Mouse (Mus musculus) embryonic facial prominence, embryonic 10.5 days (tissue): ENCODE measurements around the gene Trim34b. TPM values are rescaled to one million over a fixed set of nuclear protein-coding genes. Genes with fewer than 3 reads are reported as not detected.
"Not testable (repeated sequence)": the region's sequence is repeated elsewhere in the genome, so short reads cannot be mapped to it uniquely, and the experiment has no call there.

Experiments used
- DNase-seq: peaks from one replicate; pipeline ENCODE4 v3.0.0-alpha.2; 2017; ENCODE audit warnings: low spot score
- H3K27ac ChIP-seq: fragments of 300-500 bp; sonication (generic); replicated peaks from 2 replicates; pipeline ENCODE4 v1.5.1; 2016; ENCODE audit warnings: mild to moderate bottlenecking
- H3K27me3 ChIP-seq: fragments of 300-500 bp; sonication (generic); replicated peaks from 2 replicates; pipeline ENCODE4 v1.6.1; 2016; ENCODE audit warnings: low read depth, mild to moderate bottlenecking; ENCODE audit not compliant: poor library complexity, severe bottlenecking
- H3K36me3 ChIP-seq: fragments of 300-500 bp; sonication (generic); replicated peaks from 2 replicates; pipeline ENCODE4 v1.6.1; 2016; ENCODE audit warnings: mild to moderate bottlenecking, moderate library complexity
- H3K4me1 ChIP-seq: fragments of 300-500 bp; sonication (generic); 2 replicates; pipeline ENCODE4 v1.6.1; 2016
- H3K4me3 ChIP-seq: fragments of 300-500 bp; sonication (generic); 2 replicates; pipeline ENCODE4 v1.5.1; 2016; ENCODE audit warnings: mild to moderate bottlenecking, moderate library complexity
- H3K9me3 ChIP-seq: fragments of 300-500 bp; sonication (generic); 2 replicates; pipeline ENCODE4 v1.6.1; 2016; ENCODE audit warnings: mild to moderate bottlenecking
- WGBS: fragments of 180-500 bp; shearing (Covaris S2); methylation state at CpG from one replicate; pipeline ENCODE4 v1.1.7; 2016; 5-methylcytosine and 5-hydroxymethylcytosine counted together
- polyA plus RNA-seq: library from polyadenylated mRNA; unstranded; fragments of >200 nt; fragmentation: Nextera tagmentation; extraction: Ambion mirVana; gene quantifications from 2 replicates; pipeline ENCODE4 v1.2.1, GENCODE M21; 2016

Gene Trim34b
- polyA plus RNA-seq = not detected in 2 replicates

- 93% methylated on average over 2 of the region's 2 CpGs for WGBS
- not testable (repeated sequence) for H3K27me3 ChIP-seq, H3K27ac ChIP-seq, H3K4me1 ChIP-seq, H3K4me3 ChIP-seq, DNase-seq, H3K9me3 ChIP-seq, H3K36me3 ChIP-seq
These were observed at the start of gene Trim34b for GRCm38 (mm10) chr7:104329171-104329570. TSS of gene Trim34b (plus strand) at chr7:104329471.

GRCm38 (mm10) chr7:104287576-104288443 is 41.5 kb upstream of the Trim34b start, which contains the start of gene Trim5:
TSS of gene Trim5 (minus strand) at chr7:104288094.
- H3K27me3 ChIP-seq, H3K9me3 ChIP-seq, H3K4me3 ChIP-seq, H3K36me3 ChIP-seq, H3K27ac ChIP-seq, DNase-seq, H3K4me1 ChIP-seq: not testable (repeated sequence)
- 48% methylated on average over 14 of the region's 14 CpGs for WGBS

GRCm38 (mm10) chr7:104290641-104291040 is 38.6 kb upstream of the Trim34b start:
- Histone ChIP-seq H3K9me3 (no peaks in the 10 kb centered on the region), H3K27ac (no peak overlapping the region), H3K4me3 (no peak overlapping the region), H3K27me3 (no peaks in the 10 kb centered on the region), H3K36me3 (no peaks in the 10 kb centered on the region), H3K4me1 (no peaks in the 10 kb centered on the region)
- WGBS = 85% methylated on average over 1 of the region's 1 CpGs
- no peak for DNase-seq

- Histone ChIP-seq H3K4me3 (no peak overlapping the region), H3K27ac (no peak overlapping the region), H3K9me3 (no peaks in the 10 kb centered on the region), H3K36me3 (no peaks in the 10 kb centered on the region), H3K4me1 (no peaks in the 10 kb centered on the region), H3K27me3 (no peaks in the 10 kb centered on the region)
- DNase-seq = no peak
- WGBS = 91% methylated on average over 5 of the region's 5 CpGs
These were observed 37.5 kb upstream of the Trim34b start for GRCm38 (mm10) chr7:104291638-104292400.

- Histone ChIP-seq H3K27me3 (no peaks in the 10 kb centered on the region), H3K9me3 (no peaks in the 10 kb centered on the region), H3K27ac (no peak overlapping the region), H3K4me1 (no peaks in the 10 kb centered on the region), H3K36me3 (no peaks in the 10 kb centered on the region), H3K4me3 (peak overlapping the region; percentile 43)
- peak; percentile 9 for DNase-seq
- 14% methylated on average over 15 of the region's 15 CpGs for whole genome bisulfite sequencing
These were observed 14.4 kb upstream of the Trim34b start for GRCm38 (mm10) chr7:104314796-104315353.

DNA sequence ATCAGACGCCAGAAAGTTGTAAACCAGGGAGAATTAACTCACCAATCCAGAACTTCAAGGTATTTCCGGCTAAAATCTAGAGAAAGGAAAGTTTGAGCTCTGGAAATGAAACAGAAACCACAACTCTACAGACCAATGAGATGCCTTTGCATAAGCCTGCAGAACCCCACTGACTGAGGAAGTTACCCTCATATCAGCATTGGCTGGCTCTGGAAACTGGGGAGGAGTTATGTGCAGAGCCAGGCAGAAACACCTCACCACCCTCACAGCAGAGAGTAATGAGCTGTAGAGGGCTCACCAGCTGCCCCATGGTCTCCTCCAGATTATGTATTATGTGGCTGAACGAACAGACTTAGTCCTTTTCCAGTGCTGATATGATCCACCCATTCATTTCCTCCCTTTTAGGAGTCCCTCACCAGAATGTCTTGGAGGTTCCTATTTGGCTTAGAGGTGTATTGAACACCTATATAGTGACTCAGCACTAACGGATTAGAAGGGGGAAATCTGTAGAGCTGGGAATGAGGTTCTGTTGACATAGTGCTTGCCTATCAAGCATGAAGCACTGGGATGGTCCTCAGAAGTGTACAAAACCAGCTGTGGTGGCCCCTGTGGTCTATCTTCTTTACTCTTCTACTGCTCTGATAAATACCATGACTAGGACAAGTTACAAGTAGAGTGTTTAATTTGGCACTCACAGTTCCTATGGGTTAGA is 13.7 kb upstream of the Trim34b start, which contains the start of gene Trim12a:
Trim12a (minus strand) TSS at position 98 of the 712 bp plus-strand sequence.
- H3K4me1 ChIP-seq, H3K36me3 ChIP-seq, H3K27ac ChIP-seq, H3K27me3 ChIP-seq, DNase-seq, H3K9me3 ChIP-seq: not testable (repeated sequence)
- 26% methylated on average over 4 of the region's 4 CpGs for WGBS
- H3K4me3 ChIP-seq = peak within 1 kb of the TSS; percentile 43

DNA sequence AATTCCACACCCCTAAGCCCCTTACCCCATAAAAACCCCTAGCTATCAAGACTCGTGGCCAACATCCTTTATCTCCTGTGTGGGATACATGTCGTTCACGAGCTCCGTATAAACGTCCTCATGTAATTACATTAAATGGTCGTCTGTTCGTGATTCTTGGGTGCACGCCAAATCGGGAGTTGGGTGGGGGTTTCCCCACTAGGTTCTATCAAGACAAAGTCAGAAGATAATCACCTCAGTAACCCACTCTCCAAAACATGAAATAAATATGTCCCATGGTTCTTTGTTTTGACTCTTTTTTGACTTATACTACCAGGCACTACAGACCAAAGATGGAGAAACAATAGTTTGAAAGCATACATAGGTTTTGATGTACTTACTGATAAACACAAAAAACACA is 7.2 kb upstream of the Trim34b start:
- no peaks in the 10 kb centered on the region for H3K4me1 ChIP-seq

GRCm38 (mm10) chr7:104335547-104335946 is 6.3 kb downstream of the Trim34b start:
- not testable (repeated sequence) for H3K4me3 ChIP-seq, DNase-seq
- 90% methylated on average over 3 of the region's 3 CpGs for WGBS

More for the DNA sequence above, 7.2 kb upstream of the Trim34b start:
- no peak overlapping the region for H3K27ac ChIP-seq
- WGBS = 94% methylated on average over 9 of the region's 9 CpGs
- H3K36me3 ChIP-seq = no peaks in the 10 kb centered on the region
- no peaks in the 10 kb centered on the region for H3K9me3 ChIP-seq
- H3K4me3 ChIP-seq = no peak overlapping the region
- DNase-seq = no peak
- H3K27me3 ChIP-seq = no peaks in the 10 kb centered on the region

GRCm38 (mm10) chr7:104340744-104341143 is 11.5 kb downstream of the Trim34b start:
- H3K4me1 ChIP-seq, H3K9me3 ChIP-seq, H3K27ac ChIP-seq, DNase-seq, H3K36me3 ChIP-seq, H3K4me3 ChIP-seq, H3K27me3 ChIP-seq: not testable (repeated sequence)
- WGBS = 95% methylated on average over 4 of the region's 4 CpGs

More at GRCm38 (mm10) chr7:104335547-104335946, 6.3 kb downstream of the Trim34b start:
- not testable (repeated sequence) for H3K36me3 ChIP-seq, H3K27ac ChIP-seq, H3K27me3 ChIP-seq, H3K9me3 ChIP-seq, H3K4me1 ChIP-seq

GRCm38 (mm10) chr7:104348043-104348442 is 18.8 kb downstream of the Trim34b start:
- H3K27me3 ChIP-seq, H3K4me1 ChIP-seq, H3K36me3 ChIP-seq, H3K4me3 ChIP-seq, H3K27ac ChIP-seq, H3K9me3 ChIP-seq, DNase-seq: not testable (repeated sequence)
- 90% methylated on average over 4 of the region's 4 CpGs for WGBS

- DNase-seq = peak; percentile 73
- peaks cover 3% of the 10 kb centered on the region; the same call in 1 of the 2 replicates for H3K4me1 ChIP-seq
- no peaks in the 10 kb centered on the region for H3K36me3 ChIP-seq
- no peaks in the 10 kb centered on the region for H3K27me3 ChIP-seq
- no peaks in the 10 kb centered on the region for H3K9me3 ChIP-seq
- no peak within 1 kb of the TSS; the same call in 1 of the 2 replicates for H3K27ac ChIP-seq
- H3K4me3 ChIP-seq = peak within 1 kb of the TSS; percentile 54
- 7% methylated on average over 14 of the region's 14 CpGs for WGBS
These were observed 23.7 kb downstream of the Trim34b start, which contains the start of gene Trim12c for GRCm38 (mm10) chr7:104352717-104353599. TSS of gene Trim12c (minus strand) at chr7:104353362.
